Mouse (Mus musculus) yolk sac, embryonic 10.5 days (tissue): ENCODE measurements around the gene Arid5b.

ENCODE experiments used
- DNase-seq: peaks from one replicate; pipeline ENCODE4 v3.0.0-alpha.2; 2017; ENCODE audit warnings: low spot score

Gene Arid5b

GRCm38 (mm10) chr10:68269789-68270188, 8.8 kb downstream of the Arid5b start:
- DNase-seq: no peak

- peak; percentile 78 for DNase-seq
Measured at GRCm38 (mm10) chr10:68268629-68269028, 9.9 kb downstream of the Arid5b start.

GRCm38 (mm10) chr10:68263969-68264688, 14.4 kb downstream of the Arid5b start:
- no peak for DNase-seq

- peak; percentile 75 for DNase-seq
Measured at GRCm38 (mm10) chr10:68263296-68263968, 15.1 kb downstream of the Arid5b start.

- DNase-seq: no peak
Measured at GRCm38 (mm10) chr10:68259601-68260000, 18.9 kb downstream of the Arid5b start.

DNA sequence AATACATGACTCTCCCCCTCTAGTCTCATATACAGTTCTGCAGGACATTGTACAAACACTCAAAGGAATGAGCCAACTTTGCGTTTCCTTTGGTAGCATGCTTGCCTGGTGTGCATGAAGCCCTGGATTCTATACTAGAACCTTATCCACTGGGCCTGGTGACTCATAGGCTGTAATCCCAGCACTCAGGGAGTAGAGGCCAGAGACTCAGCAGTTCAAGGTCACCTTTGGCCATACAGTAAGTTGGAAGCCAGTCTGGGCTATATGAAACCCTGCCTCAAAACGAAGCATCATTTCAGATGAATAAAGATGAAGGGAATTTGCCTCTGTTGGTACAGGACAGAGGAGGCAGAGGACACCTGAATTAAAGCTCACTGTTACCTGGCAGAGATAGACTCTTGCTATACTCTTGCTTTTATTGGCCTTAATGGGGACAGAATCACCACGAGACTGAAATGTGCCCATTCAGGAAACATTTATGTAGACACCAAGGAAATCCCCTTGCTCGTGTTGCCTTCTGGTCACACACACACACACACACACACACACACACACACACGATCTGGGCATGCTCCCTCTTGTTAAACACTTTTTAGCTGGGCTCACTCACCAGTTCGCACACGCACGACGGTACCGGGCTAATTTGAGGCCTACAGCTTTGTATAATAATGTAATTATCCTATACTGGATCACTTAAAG, 21.0 kb downstream of the Arid5b start:
- DNase-seq: no peak

DNA sequence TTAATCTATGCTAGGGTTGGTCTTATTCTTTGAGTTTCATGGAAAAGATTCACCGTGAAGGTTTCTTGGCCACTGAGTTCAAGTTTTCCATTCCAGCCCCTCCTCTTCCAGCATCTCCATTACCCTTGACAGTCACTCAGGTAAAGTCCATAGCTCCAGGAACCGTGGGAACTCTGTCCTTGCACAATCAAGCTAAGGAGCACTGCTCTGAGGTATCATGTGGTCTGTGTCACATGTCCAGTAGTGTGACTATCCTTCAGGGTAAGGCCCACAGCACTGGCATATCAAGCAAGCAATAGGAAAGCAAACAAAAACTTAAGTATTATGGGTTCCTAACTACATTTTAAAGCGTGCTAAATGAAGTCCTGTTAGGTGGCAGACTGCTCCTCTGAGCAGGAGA, 22.4 kb downstream of the Arid5b start:
- no peak for DNase-seq

- no peak for DNase-seq
Measured at GRCm38 (mm10) chr10:68253452-68254117, 25.0 kb downstream of the Arid5b start.

- DNase-seq: no peak
Measured at GRCm38 (mm10) chr10:68252650-68253049, 25.9 kb downstream of the Arid5b start.

GRCm38 (mm10) chr10:68249355-68249782, 29.2 kb downstream of the Arid5b start:
- peak; percentile 61 for DNase-seq

GRCm38 (mm10) chr10:68248281-68249015, 30.1 kb downstream of the Arid5b start:
- DNase-seq: no peak

GRCm38 (mm10) chr10:68247490-68248280, 30.9 kb downstream of the Arid5b start:
- DNase-seq: no peak

GRCm38 (mm10) chr10:68246603-68247247, 31.8 kb downstream of the Arid5b start:
- DNase-seq: no peak

DNA sequence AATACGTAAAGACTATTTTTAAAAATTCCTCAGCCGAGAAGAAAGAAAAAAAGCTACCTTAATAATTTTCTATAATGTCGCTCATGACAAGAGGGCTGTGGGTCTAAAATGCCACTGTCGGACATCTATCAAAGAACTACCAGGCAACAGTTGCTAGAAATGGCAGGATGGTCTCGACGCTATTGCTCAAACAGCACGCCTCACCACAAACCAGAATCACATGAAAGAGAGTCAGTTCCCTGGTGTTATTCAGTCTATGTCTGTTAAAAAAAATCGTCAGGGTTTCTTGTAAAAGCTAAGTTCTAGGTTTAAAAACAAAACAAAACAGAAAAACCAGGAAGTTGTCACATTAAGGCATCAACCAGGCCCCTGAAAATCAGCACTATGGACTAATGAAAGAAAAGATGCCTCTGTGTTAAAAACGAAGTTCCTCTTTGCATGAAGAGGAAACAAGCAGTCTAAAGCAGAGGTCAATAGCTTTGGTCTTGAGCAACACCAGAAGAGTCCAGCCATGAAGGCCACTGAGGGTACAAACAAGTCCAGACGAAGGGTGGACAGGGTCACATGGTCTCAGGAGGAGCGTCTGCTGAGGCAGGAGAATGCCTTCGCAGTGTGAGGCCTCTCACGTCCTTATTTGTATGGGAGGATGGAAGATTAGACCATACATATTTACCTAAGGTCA, 37.6 kb downstream of the Arid5b start:
- DNase-seq: peak; percentile 81

DNA sequence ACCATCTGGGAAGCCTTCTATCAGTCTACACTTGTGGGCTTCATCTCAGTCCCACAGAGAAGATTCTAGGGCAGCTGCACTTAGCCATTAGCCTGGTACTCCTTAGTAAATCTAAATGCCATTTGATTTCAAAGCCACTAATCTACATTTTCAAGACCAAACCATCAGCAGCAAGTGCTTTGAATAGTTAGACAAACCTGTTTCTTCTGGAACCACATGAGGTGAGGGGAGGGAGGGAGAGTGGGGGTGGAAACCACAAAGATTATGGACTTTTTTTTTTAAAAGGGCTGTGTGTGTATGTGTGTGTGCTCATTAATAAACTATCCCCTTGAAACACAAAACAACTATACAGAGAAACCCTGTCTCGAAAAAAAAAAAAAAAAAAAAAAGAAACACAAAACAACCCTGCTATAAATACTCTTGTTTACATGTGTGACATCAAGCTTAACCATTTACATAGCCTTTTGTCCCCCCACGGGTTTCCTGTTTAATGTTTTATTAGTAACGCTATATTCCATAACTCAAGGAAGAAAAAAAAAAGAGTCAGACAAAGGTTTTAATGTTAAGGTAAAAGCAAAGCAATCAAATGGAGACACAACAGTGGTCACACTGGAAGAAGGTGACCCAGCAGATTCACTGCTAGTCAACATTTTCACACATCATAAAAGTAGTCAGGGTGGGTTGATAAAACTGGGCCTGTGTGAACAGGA, 38.3 kb downstream of the Arid5b start:
- DNase-seq: no peak

GRCm38 (mm10) chr10:68239426-68240070, 39.0 kb downstream of the Arid5b start:
- DNase-seq: no peak

- DNase-seq: no peak
Measured at GRCm38 (mm10) chr10:68238707-68239425, 39.7 kb downstream of the Arid5b start.

GRCm38 (mm10) chr10:68238182-68238581, 40.4 kb downstream of the Arid5b start:
- no peak for DNase-seq
